Mouse (Mus musculus): ENCODE measurements around the gene Ror1.

Gene Ror1

DNA sequence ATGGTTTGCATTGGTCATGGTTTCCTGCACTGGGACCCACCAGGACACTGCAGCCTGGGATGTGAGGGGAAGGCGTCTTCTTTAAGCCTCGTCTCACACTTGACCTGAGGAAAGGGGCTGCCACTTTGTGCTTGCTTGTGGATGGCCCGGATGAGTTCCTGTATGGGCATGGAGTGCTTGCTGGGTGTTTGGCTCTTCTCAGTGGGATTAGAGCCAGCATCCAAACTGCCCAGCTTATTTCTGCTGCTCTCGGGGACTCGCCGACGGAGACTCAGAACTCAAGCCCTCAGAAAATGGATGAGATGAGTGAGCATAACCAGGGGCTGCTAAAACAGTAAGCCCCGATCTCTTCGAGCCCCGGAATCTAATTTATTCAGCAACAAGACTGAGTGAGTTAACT, 157.1 kb downstream of the Ror1 start:
- DNase-seq (ENCODE audit: low spot score): no peak

GRCm38 (mm10) chr4:100253401-100253800, 157.8 kb downstream of the Ror1 start:
- no peak for DNase-seq (ENCODE audit: low spot score)

DNA sequence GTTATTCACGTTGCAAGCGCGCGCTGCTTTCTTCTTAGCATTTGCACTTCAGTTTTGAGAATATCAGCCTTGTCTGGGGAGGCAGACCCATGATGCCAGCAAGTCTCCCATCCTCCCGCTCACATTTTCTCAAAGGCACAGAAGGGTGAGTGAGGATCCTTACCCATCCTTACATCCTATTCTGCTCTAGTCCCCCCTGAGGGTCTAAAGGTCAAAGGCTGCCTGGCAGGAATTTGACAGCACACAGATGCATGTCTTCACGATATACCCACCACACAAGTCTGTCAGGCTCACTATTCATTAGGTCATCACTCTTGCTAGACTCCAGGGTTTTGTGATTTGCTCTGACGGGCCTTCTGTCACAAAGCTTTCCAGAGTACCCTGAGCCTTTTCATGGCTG, 158.2 kb downstream of the Ror1 start:
- no peak for DNase-seq (ENCODE audit: low spot score)

DNA sequence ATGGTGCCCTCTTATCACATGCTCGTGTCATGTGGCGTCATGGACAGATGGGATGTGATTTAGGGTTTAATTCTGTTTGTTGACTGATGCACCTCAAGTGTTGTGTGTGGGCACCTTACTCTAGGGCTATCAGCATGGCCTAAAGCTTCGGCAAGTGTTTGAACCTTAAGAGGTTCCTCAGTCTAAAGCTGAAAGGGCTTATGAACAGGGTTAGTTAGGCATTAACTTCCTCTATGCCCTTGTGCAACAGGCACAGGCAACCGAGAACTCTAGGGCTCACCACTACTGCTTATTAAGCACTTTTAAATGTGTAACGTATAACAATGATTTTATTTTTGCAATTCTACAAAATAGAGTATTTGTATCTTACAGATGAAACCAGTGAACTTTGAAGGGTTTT, 162.9 kb downstream of the Ror1 start:
- no peak for DNase-seq (ENCODE audit: low spot score)

DNA sequence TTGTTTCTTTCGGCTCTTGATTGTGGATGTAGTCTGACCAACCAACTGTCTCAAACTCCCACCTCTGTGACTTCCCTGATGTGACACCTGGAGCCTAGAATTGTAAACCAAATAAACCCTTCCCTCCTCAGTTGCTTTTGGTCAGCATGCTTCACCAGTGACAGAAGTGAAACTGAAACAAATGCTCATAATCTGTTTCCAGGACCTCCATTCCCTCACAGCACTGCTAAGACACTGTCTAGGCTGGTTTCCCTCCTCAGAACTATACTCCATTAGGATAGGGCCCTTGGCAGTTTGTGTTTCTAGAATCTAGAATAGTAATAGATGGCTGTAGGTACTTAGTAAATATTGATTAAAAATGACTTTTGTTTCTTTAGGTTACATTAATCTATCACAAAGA, 168.3 kb downstream of the Ror1 start:
- DNase-seq (ENCODE audit: low spot score): no peak

DNA sequence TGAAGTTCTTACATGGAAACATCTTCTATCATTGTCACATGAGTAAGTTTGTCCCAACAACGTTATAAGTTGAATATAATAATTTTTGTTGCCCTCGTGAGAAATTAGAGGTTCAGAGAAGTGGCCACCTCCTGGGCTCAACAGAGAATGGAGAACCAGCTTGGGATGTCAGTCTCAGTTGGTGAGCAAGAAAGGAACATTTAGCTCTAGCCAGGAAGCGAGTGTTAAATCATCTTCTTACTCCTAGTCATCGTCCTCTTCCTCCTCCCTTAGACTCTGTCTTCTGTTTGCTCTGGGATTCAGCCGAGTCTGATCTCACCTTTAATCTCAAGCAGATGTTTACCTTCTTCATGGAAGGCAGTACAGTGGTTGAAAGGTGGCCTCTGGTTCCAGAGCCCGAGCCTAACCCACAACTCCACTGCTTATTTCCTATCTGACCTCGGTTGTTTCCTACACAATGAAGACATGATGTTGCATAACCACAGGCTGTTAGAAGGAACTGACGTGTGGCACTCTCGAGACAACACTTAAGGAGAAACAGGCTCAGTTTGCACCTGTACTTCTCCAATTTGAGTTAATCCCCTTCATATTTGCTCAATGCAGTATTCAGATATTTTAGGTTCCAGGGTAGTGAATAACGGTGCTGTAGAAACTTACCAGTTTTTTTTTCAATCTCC, 175.6 kb downstream of the Ror1 start:
- no peak for DNase-seq (ENCODE audit: low spot score)

GRCm38 (mm10) chr4:100271736-100272127, 176.1 kb downstream of the Ror1 start:
- no peak for DNase-seq (ENCODE audit: low spot score)

DNA sequence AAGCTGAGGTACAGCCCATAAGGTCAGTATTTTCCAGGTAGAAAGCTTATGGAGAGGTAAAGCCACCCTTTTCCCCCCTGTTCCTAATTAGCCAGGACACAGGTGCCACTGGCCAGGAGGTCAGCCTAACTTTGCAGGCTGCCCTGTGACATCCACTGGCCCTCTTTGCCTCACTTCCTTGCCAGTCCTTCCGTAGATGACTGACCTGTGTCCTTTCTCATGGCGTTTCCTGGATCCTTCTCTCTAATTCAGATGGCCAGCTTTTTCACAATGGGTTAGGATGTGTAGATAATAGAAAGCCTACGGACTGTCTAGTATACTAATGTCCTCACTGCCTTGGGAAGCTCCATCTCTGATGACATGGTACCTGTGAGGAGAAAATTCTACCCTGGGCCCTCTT, 177.8 kb downstream of the Ror1 start:
- DNase-seq (ENCODE audit: low spot score): no peak

- no peak for DNase-seq (ENCODE audit: low spot score)
These were observed 178.4 kb downstream of the Ror1 start for GRCm38 (mm10) chr4:100273807-100274480.

DNA sequence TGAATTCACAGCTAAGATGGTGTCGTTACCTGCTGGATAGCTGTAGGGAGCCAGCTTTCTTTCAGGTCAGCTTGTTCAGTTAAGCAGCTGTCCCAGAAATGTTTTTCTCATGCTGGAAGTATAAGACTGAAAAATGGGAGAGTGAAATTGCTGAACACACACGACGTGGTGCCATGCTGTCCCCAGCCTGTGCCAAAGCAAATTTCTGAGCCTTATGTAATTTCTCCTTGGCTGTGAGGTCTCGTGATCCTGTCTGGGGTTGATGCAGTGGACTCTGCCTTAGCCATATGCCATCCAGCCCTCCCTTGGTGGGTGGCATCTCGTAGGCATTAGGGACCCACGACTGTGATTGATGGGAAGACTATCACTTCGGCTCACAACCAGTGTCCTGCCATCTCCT, 180.9 kb downstream of the Ror1 start:
- DNase-seq (ENCODE audit: low spot score): no peak

- DNase-seq (ENCODE audit: low spot score): no peak
These were observed 181.4 kb downstream of the Ror1 start for GRCm38 (mm10) chr4:100276970-100277369.

DNA sequence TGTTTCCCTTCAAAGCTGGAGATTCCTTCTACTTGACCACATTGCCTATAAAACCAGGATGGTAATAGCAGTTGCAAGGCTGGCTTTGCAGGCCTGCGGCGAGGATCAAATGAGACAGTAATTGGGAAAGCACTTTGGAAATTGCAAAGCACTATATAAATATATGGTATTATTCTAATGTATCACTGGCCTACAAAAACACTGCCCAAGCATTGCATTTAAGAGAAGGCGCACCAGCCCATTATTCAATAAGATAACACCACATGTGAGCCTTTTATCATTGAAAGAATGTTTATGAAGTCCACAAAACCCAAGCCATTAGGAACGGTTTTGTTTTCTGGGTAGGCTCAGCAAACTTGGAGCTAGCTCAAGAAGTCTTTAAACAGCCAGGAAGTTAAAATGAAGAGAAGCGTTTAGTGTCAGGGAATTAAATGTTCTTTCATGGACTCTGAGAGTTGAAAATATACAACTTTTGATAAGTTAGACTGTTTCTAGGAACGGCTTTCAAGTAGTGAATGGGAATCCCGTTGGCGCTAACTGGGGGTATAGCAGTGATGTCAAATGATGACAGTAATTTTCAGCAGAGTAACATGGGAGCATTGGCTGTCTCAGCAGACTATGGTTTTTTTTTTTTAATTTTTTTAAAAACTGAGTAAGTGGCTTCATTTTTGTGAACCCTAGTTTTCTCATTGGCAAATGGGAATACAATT, 187.7 kb downstream of the Ror1 start:
- DNase-seq (ENCODE audit: low spot score): no peak

GRCm38 (mm10) chr4:100284528-100284927, 188.9 kb downstream of the Ror1 start:
- DNase-seq (ENCODE audit: low spot score): no peak

DNA sequence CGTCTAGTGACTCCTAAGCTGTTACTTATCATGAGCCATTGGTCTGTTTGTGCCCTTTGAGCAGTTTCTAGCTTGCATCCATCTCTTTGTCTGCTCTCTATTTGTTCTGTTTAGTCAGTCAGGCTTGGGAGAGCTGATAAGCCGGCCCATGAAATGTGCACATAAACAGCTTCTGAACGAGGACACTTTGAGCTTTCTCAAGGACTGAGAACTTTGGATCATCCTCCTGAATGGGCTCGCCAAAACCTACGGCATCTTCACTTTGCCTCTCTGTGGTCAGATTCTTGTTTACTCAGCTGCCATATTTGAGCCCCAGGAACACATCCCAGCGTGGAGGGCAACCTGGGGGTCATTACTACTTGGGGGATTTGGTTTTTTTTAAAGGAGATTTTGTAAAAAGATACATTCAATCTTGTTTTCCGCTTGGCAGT, 190.5 kb downstream of the Ror1 start:
- DNase-seq (ENCODE audit: low spot score): no peak

- DNase-seq (ENCODE audit: low spot score): no peak
These were observed 191.2 kb downstream of the Ror1 start for GRCm38 (mm10) chr4:100286800-100287199.

DNA sequence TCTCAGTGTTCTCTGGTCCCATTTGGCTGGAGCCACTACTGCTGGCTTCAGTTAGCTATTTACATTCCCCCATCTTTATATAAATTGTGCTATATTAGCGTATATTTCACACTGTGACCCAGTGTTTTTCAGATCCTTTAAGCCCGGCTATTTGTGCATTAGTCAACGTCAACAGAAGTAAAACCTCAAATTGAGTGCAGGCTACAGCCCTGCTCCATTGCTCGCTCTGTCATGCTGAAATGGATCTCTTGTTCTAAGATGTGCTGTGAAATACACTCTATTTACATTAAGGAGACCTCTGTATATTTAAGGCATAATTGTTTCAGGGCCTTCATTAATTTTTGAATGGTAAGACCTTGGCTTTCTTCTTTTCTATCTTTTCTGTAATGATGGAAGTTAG, 192.2 kb downstream of the Ror1 start:
- no peak for DNase-seq (ENCODE audit: low spot score)

- no peak for DNase-seq (ENCODE audit: low spot score)
These were observed 195.5 kb downstream of the Ror1 start for GRCm38 (mm10) chr4:100291015-100291651.

- no peak for DNase-seq (ENCODE audit: low spot score)
These were observed 202.1 kb downstream of the Ror1 start for GRCm38 (mm10) chr4:100297678-100298077.

GRCm38 (mm10) chr4:100298566-100298965, 203.0 kb downstream of the Ror1 start:
- DNase-seq (ENCODE audit: low spot score): no peak

DNA sequence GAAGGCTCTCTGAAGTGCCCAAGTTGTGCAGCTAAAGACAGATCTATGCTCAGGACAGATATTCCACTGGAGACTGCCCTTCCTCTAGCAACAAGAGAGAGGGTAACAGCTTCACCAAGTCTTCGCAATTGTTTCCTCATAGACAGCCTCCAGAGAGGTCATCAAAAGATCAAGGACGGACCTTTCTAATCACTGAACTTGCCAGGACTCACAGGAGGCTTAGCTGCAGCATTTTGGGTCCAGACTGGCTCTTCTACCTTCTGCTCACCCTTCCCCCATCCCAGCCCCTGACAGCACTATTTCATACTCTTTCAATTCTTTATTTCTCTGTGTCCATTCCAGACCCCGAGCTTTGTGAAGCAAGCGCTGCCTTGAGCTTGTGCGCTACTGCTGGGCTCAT, 204.6 kb downstream of the Ror1 start:
- DNase-seq (ENCODE audit: low spot score): no peak

- no peak for DNase-seq (ENCODE audit: low spot score)
These were observed 205.8 kb downstream of the Ror1 start for GRCm38 (mm10) chr4:100301423-100301822.

DNA sequence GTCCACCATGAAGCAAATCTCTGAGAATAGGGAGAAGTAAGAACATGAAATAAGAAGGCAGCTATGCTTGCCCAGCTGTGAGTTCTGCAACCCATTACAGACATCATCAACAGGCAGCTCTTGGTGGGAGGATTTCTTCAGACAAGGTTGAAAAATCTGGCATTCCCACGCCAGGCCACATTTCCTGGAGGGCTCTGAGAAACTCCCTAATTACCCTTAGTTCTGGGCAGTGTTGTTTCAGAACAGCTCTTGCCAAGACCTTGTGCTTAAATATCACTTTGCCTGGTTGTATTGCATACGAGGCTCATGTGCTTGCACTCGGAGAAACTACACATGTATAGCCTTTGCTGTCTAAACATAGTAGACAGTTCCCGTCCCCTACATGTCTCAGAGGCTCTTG, 211.8 kb downstream of the Ror1 start:
- no peak for DNase-seq (ENCODE audit: low spot score)

Measured in layer of hippocampus, adult 11-12 months (tissue).